Mouse (Mus musculus) lung, postnatal 14 days (tissue): ENCODE results near the gene Thada.
A peak's percentile ranks its signal among the peaks of the same experiment; 100 is the strongest.

Experiments
- DNase-seq: peaks from one replicate; pipeline ENCODE4 v3.0.0; 2021

Gene Thada

GRCm38 (mm10) chr17:84465753-84466608 lies at the start of gene Thada:
Gene Thada (minus strand): TSS chr17:84466205.
- DNase-seq = peak; percentile 98

- no peak for DNase-seq
Observed at GRCm38 (mm10) chr17:84512516-84513085, 46.6 kb upstream of the Thada start.

GRCm38 (mm10) chr17:84511682-84512515 lies 45.9 kb upstream of the Thada start, which contains the start of gene Plekhh2:
Gene Plekhh2 (plus strand): TSS chr17:84511895.
- peak; percentile 86 for DNase-seq

GRCm38 (mm10) chr17:84510961-84511639 lies 45.1 kb upstream of the Thada start:
- DNase-seq = no peak

GRCm38 (mm10) chr17:84510355-84510754 lies 44.4 kb upstream of the Thada start:
- peak; percentile 19 for DNase-seq

- DNase-seq = no peak
Observed at GRCm38 (mm10) chr17:84509176-84509575, 43.2 kb upstream of the Thada start.

GRCm38 (mm10) chr17:84508736-84509135 lies 42.7 kb upstream of the Thada start:
- no peak for DNase-seq

GRCm38 (mm10) chr17:84505922-84506321 lies 39.9 kb upstream of the Thada start:
- DNase-seq = no peak

- no peak for DNase-seq
Observed at GRCm38 (mm10) chr17:84502341-84502740, 36.3 kb upstream of the Thada start.

GRCm38 (mm10) chr17:84498639-84499038 lies 32.6 kb upstream of the Thada start:
- DNase-seq = peak; percentile 55

- DNase-seq = no peak
Observed at GRCm38 (mm10) chr17:84497972-84498604, 32.1 kb upstream of the Thada start.

- no peak for DNase-seq
Observed at GRCm38 (mm10) chr17:84497559-84497958, 31.6 kb upstream of the Thada start.

GRCm38 (mm10) chr17:84497026-84497425 lies 31.0 kb upstream of the Thada start:
- DNase-seq = no peak

- DNase-seq = peak; percentile 26
Observed at GRCm38 (mm10) chr17:84492255-84492880, 26.4 kb upstream of the Thada start.

GRCm38 (mm10) chr17:84487415-84487814 lies 21.4 kb upstream of the Thada start:
- no peak for DNase-seq

- DNase-seq = no peak
Observed at GRCm38 (mm10) chr17:84483673-84484320, 17.8 kb upstream of the Thada start.

GRCm38 (mm10) chr17:84482831-84483230 lies 16.8 kb upstream of the Thada start:
- no peak for DNase-seq

- peak; percentile 53 for DNase-seq
Observed at GRCm38 (mm10) chr17:84480464-84481355, 14.7 kb upstream of the Thada start.

- DNase-seq = no peak
Observed at GRCm38 (mm10) chr17:84478276-84478675, 12.3 kb upstream of the Thada start.

- DNase-seq = peak; percentile 16
Observed at GRCm38 (mm10) chr17:84477176-84477575, 11.2 kb upstream of the Thada start.
